1 mouse cellular context compared by ENCODE assay signal in genomic region chr10:128626311-128627310, GRCm38 (mm10).
A peak's percentile ranks its signal among the peaks of the same experiment; 100 is the strongest.
TF ChIP-seq lines count a peak whose summit lies in the region.

Rps26 (minus strand) TSS chr10:128626747.

TF ChIP-seq in MEL, 35 proteins besides CTCF, POLR2A, EP300 and RAD21 (continued from another document):
- TF ChIP-seq ZNF384 (IDR thresholded peaks at IDR 0.05; ENCODE audit: low read depth, low read length) (peak; percentile 98), ETS1 (IDR thresholded peaks at IDR 0.05; ENCODE audit: low read depth, low read length) (peak; percentile 42; the same call in 1 of the 2 replicates), KAT2A (conservative IDR thresholded peaks at IDR 0.05; ENCODE audit: low read depth, low read length) (peak; percentile 99), MYC (IDR thresholded peaks at IDR 0.05; ENCODE audit: low read depth, low read length) (peak; percentile 98), TBP (IDR thresholded peaks at IDR 0.05; ENCODE audit: low read depth, low read length) (peak; percentile 99), TCF12 (IDR thresholded peaks at IDR 0.05; ENCODE audit: low read depth, low read length) (peak; percentile 80), GATA1 (IDR thresholded peaks at IDR 0.05; ENCODE audit: low read depth, low read length) (peak; percentile 68)
TF ChIP-seq in MEL: peak in this region for 24.
